Mouse (Mus musculus) hindbrain, embryonic 16.5 days (tissue): ENCODE data around the gene Dnase1l3. TPM values are rescaled to one million over a fixed set of nuclear protein-coding genes. Genes with fewer than 3 reads are reported as not detected.

ENCODE experiments used
- ATAC-seq: fragments of 200-750 bp; cut with Nextera tagmentation; 2 replicates; pipeline ENCODE4 v1.8.0; 2017; ENCODE audit warnings: moderate TSS enrichment, moderate library complexity
- H3K27ac ChIP-seq: fragments of 300-500 bp; sonication (generic); 2 replicates; pipeline ENCODE4 v1.5.1; 2014; ENCODE audit warnings: low read depth, mild to moderate bottlenecking, control low read depth, low read length, moderate library complexity
- H3K27me3 ChIP-seq: fragments of 300-500 bp; sonication (generic); replicated peaks from 2 replicates; pipeline ENCODE4 v1.6.1; 2014; ENCODE audit warnings: low read length; ENCODE audit not compliant: control insufficient read depth, insufficient read depth
- H3K36me3 ChIP-seq: fragments of 300-500 bp; sonication (generic); 2 replicates; pipeline ENCODE4 v1.6.1; 2014; ENCODE audit warnings: mild to moderate bottlenecking, low read length, moderate library complexity, mixed read lengths; ENCODE audit not compliant: control insufficient read depth, insufficient read depth
- H3K4me1 ChIP-seq: fragments of 300-500 bp; sonication (generic); 2 replicates; pipeline ENCODE4 v1.6.1; 2014; ENCODE audit warnings: low read depth, low read length; ENCODE audit not compliant: control insufficient read depth, insufficient read depth
- H3K4me2 ChIP-seq: fragments of 300-500 bp; sonication (generic); 2 replicates; pipeline ENCODE4 v1.6.1; 2014; ENCODE audit warnings: mild to moderate bottlenecking, low read length, control low read depth, moderate library complexity
- H3K4me3 ChIP-seq: fragments of 300-500 bp; sonication (generic); 2 replicates; pipeline ENCODE4 v1.5.1; 2014; ENCODE audit warnings: mild to moderate bottlenecking, low read length, control low read depth, moderate library complexity
- H3K9ac ChIP-seq: fragments of 300-500 bp; sonication (generic); 2 replicates; pipeline ENCODE4 v1.6.1; 2014; ENCODE audit warnings: low read depth, mild to moderate bottlenecking, control low read depth, low read length, moderate library complexity
- H3K9me3 ChIP-seq: fragments of 300-500 bp; sonication (generic); 2 replicates; pipeline ENCODE4 v1.6.1; 2014; ENCODE audit warnings: mild to moderate bottlenecking, low read length, moderate library complexity; ENCODE audit not compliant: control insufficient read depth
- WGBS: fragments of 180-500 bp; shearing (Covaris S2); extraction: QIAGEN DNeasy Blood & Tissue Kit; methylation state at CpG from one replicate; pipeline ENCODE4 v1.1.7; 2014; 5-methylcytosine and 5-hydroxymethylcytosine counted together
- polyA plus RNA-seq: library from polyadenylated mRNA; unstranded; fragments of >200 nt; fragmentation: Nextera tagmentation; extraction: Ambion mirVana; gene quantifications from 2 replicates; pipeline ENCODE4 v1.2.1, GENCODE M21; 2015

Dnase1l3 gene
- polyA plus RNA-seq, 1 experiment from 2014 or later = 0.08 TPM

GRCm38 (mm10) chr14:7992158-7992557, 2.2 kb downstream of the Dnase1l3 start:
- no peak overlapping the region for H3K9ac ChIP-seq
- no peaks in the 10 kb centered on the region for H3K9me3 ChIP-seq
- no peak for ATAC-seq
- no peaks in the 10 kb centered on the region for H3K27me3 ChIP-seq
- H3K4me1 ChIP-seq = no peaks in the 10 kb centered on the region
- H3K27ac ChIP-seq = no peak overlapping the region
- H3K36me3 ChIP-seq = no peaks in the 10 kb centered on the region
- no peak overlapping the region for H3K4me2 ChIP-seq
- 83% methylated on average over 6 of the region's 6 CpGs for WGBS
- no peak overlapping the region for H3K4me3 ChIP-seq

DNA sequence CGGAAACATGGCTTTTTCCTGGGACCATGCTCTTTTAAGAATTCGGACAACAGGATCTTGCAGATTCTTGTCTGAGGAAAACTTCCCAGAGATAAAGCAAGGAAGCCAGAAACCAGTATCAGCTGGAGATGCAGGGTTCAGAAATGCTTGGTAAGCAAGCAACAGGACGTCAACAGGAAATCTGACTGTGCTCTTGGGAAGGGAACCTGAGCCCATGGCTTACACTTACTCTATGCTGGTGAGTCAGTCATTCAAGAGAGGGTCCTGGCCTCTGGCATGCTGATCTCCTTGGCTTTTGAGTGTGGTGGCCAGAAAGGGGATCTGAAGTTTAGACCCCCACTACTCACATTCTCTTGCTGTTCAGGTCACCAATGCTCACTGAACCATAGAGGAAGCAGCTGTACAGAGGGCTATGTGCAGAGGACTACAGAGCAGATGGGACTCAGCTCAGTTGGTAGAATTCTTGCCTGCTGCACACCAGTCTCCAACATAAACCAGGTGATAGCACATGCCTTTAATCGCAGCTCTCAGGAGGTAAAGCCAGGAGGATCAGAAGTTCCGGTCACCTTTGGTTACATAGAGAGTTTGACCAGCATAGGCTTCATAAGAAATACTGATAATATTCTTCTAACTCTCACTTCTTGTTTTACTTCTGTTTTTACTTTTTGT, 3.1 kb downstream of the Dnase1l3 start:
- WGBS = 86% methylated on average over 5 of the region's 5 CpGs

DNA sequence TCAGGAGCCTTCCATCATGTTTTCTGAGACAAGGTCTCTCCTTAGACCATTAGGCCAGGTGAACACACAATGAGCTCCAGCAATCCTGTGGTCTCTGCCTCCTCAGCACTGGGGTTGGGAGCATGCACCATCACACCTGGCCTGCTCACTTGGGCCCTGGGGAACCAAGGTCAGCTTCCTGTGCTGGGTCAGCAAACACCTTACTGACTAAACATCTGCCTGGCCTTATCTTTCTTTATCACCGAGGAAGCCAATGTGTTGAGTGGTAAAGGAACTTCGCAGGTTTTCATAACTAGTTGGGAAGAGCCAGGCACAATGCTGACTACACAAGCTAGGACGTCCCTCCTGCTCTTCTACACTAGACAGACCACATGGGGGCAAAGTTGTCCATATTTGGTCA, 4.4 kb downstream of the Dnase1l3 start:
- ATAC-seq = no peak
- 83% methylated on average over 3 of the region's 3 CpGs for WGBS
- no peak overlapping the region for H3K4me2 ChIP-seq
- H3K9ac ChIP-seq = no peak overlapping the region
- no peaks in the 10 kb centered on the region for H3K36me3 ChIP-seq
- H3K27me3 ChIP-seq = no peaks in the 10 kb centered on the region
- H3K9me3 ChIP-seq = no peaks in the 10 kb centered on the region
- no peak overlapping the region for H3K27ac ChIP-seq
- H3K4me3 ChIP-seq = no peak overlapping the region
- no peaks in the 10 kb centered on the region for H3K4me1 ChIP-seq

More for the DNA sequence above, 3.1 kb downstream of the Dnase1l3 start:
- Histone ChIP-seq H3K4me1 (no peaks in the 10 kb centered on the region), H3K9me3 (no peaks in the 10 kb centered on the region), H3K4me3 (no peak overlapping the region), H3K36me3 (no peaks in the 10 kb centered on the region), H3K4me2 (no peak overlapping the region), H3K27ac (no peak overlapping the region), H3K9ac (no peak overlapping the region), H3K27me3 (no peaks in the 10 kb centered on the region)
- ATAC-seq = peak; percentile 54; the same call in 1 of the 2 replicates

DNA sequence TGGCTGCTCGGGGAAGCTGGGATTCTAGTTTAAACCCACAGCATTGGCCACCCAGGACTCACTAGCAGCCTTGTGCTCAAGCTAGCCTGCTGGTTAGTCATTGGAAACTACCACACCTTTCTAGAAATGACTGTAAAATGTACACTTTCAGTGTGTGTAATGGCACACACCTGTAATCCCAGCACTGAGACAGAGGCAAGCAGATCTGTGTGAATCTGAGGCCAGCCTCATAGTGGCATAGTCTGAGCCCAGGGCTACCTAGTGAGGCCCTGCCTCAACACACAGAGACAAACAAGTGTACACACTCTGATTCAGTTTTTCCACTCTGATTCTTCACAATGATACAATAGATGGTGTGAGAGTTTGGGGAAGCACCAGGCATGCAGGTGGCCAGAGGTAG, 5.0 kb downstream of the Dnase1l3 start:
- no peak overlapping the region for H3K27ac ChIP-seq
- WGBS = 50% methylated on average over 1 of the region's 1 CpGs
- no peak overlapping the region for H3K9ac ChIP-seq
- no peaks in the 10 kb centered on the region for H3K4me1 ChIP-seq
- H3K4me2 ChIP-seq = no peak overlapping the region
- H3K36me3 ChIP-seq = no peaks in the 10 kb centered on the region
- H3K4me3 ChIP-seq = no peak overlapping the region
- no peaks in the 10 kb centered on the region for H3K27me3 ChIP-seq
- ATAC-seq = no peak
- H3K9me3 ChIP-seq = no peaks in the 10 kb centered on the region

GRCm38 (mm10) chr14:7986913-7987312, 7.5 kb downstream of the Dnase1l3 start:
- 96% methylated on average over 6 of the region's 6 CpGs for WGBS
- Histone ChIP-seq H3K27me3 (no peaks in the 10 kb centered on the region), H3K4me2 (no peak overlapping the region), H3K9ac (no peak overlapping the region), H3K9me3 (no peaks in the 10 kb centered on the region), H3K36me3 (no peaks in the 10 kb centered on the region), H3K27ac (no peak overlapping the region), H3K4me3 (no peak overlapping the region), H3K4me1 (no peaks in the 10 kb centered on the region)
- ATAC-seq = no peak

- Histone ChIP-seq H3K4me2 (no peak overlapping the region), H3K27ac (no peak overlapping the region), H3K9ac (no peak overlapping the region), H3K9me3 (no peaks in the 10 kb centered on the region), H3K36me3 (no peaks in the 10 kb centered on the region), H3K4me1 (no peaks in the 10 kb centered on the region), H3K27me3 (no peaks in the 10 kb centered on the region), H3K4me3 (no peak overlapping the region)
- 100% methylated on average over 1 of the region's 1 CpGs for WGBS
- no peak for ATAC-seq
Measured at GRCm38 (mm10) chr14:7981226-7981625, 13.1 kb downstream of the Dnase1l3 start.

- ATAC-seq = no peak
- Histone ChIP-seq H3K9me3 (no peaks in the 10 kb centered on the region), H3K27ac (no peak overlapping the region), H3K9ac (no peak overlapping the region), H3K4me3 (no peak overlapping the region), H3K4me1 (no peaks in the 10 kb centered on the region), H3K4me2 (no peak overlapping the region), H3K36me3 (no peaks in the 10 kb centered on the region), H3K27me3 (no peaks in the 10 kb centered on the region)
- 80% methylated on average over 1 of the region's 1 CpGs for WGBS
Measured at GRCm38 (mm10) chr14:7978183-7978582, 16.2 kb downstream of the Dnase1l3 start.

- 94% methylated on average over 1 of the region's 1 CpGs for WGBS
- Histone ChIP-seq H3K27me3 (no peaks in the 10 kb centered on the region), H3K4me1 (no peaks in the 10 kb centered on the region), H3K4me3 (no peak overlapping the region), H3K4me2 (no peak overlapping the region), H3K9me3 (no peaks in the 10 kb centered on the region), H3K9ac (no peak overlapping the region), H3K36me3 (no peaks in the 10 kb centered on the region), H3K27ac (no peak overlapping the region)
- ATAC-seq = no peak
Measured at GRCm38 (mm10) chr14:7977471-7977870, 16.9 kb downstream of the Dnase1l3 start.

DNA sequence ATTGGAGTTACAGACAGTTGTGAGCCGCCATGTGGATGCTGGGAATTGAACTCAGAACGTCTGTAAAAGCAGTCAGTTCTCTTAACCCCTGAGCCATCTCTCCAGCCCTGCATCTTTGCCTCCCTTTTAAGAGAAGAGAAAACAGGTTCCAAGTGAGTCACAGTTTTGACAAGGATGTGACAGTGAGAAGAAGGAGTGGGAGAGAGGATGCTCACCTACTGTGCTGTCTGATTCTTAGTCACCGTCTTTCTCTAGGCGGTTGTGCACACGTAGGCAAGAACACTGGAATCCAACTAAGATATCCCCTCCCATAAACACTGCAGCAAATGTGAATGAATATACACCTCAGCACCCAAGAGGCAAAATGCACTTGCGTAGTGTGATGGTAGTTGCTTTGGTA, 19.2 kb downstream of the Dnase1l3 start:
- H3K36me3 ChIP-seq = no peaks in the 10 kb centered on the region
- H3K4me1 ChIP-seq = no peaks in the 10 kb centered on the region
- no peaks in the 10 kb centered on the region for H3K9me3 ChIP-seq
- no peak overlapping the region for H3K9ac ChIP-seq
- no peak overlapping the region for H3K4me2 ChIP-seq
- no peak for ATAC-seq
- H3K27me3 ChIP-seq = no peaks in the 10 kb centered on the region
- WGBS = 81% methylated on average over 6 of the region's 6 CpGs
- H3K4me3 ChIP-seq = no peak overlapping the region
- no peak overlapping the region for H3K27ac ChIP-seq

GRCm38 (mm10) chr14:7974643-7975042, 19.7 kb downstream of the Dnase1l3 start:
- H3K4me1 ChIP-seq = no peaks in the 10 kb centered on the region
- no peak for ATAC-seq
- H3K4me2 ChIP-seq = no peak overlapping the region
- no peaks in the 10 kb centered on the region for H3K9me3 ChIP-seq
- H3K27me3 ChIP-seq = no peaks in the 10 kb centered on the region
- no peaks in the 10 kb centered on the region for H3K36me3 ChIP-seq
- no peak overlapping the region for H3K4me3 ChIP-seq
- H3K27ac ChIP-seq = no peak overlapping the region
- 94% methylated on average over 1 of the region's 1 CpGs for WGBS
- no peak overlapping the region for H3K9ac ChIP-seq
